Mouse (Mus musculus) midbrain, postnatal 0 days (tissue): ENCODE data around the gene Ctla2b. TPM values are rescaled to one million over a fixed set of nuclear protein-coding genes. Genes with fewer than 3 reads are reported as not detected.
A peak's percentile ranks its signal among the peaks of the same experiment; 100 is the strongest.
"Not testable (repeated sequence)": the region's sequence is repeated elsewhere in the genome, so short reads cannot be mapped to it uniquely, and the experiment has no call there.

Experiments
- ATAC-seq: fragments of 200-750 bp; cut with Nextera tagmentation; 2 replicates; pipeline ENCODE4 v1.8.0; 2017; ENCODE audit warnings: moderate number of reproducible peaks, mild to moderate bottlenecking, moderate TSS enrichment, moderate library complexity; ENCODE audit not compliant: low FRiP score
- DNase-seq: peaks from one replicate; pipeline ENCODE4 v3.0.0-alpha.2; 2015; ENCODE audit warnings: low spot score
- H3K27ac ChIP-seq: fragments of 300-500 bp; sonication (generic); 2 replicates; pipeline ENCODE4 v1.5.1; 2014; ENCODE audit warnings: low read depth, mild to moderate bottlenecking, low read length, mixed read lengths
- H3K27me3 ChIP-seq: fragments of 300-500 bp; sonication (generic); 2 replicates; pipeline ENCODE4 v1.6.1; 2014; ENCODE audit warnings: low read length, control low read depth, mixed read lengths; ENCODE audit not compliant: insufficient read depth
- H3K36me3 ChIP-seq: fragments of 300-500 bp; sonication (generic); 2 replicates; pipeline ENCODE4 v1.6.1; 2014; ENCODE audit warnings: low read length, control low read depth, mixed read lengths; ENCODE audit not compliant: insufficient read depth
- H3K4me1 ChIP-seq: fragments of 300-500 bp; sonication (generic); 2 replicates; pipeline ENCODE4 v1.6.1; 2014; ENCODE audit warnings: mild to moderate bottlenecking, control low read depth, antibody characterized with exemption, low read length, mixed read lengths; ENCODE audit not compliant: insufficient read depth
- H3K4me2 ChIP-seq: fragments of 300-500 bp; sonication (generic); 2 replicates; pipeline ENCODE4 v1.6.1; 2014; ENCODE audit warnings: low read depth, mild to moderate bottlenecking, low read length, mixed read lengths; ENCODE audit not compliant: poor library complexity, severe bottlenecking
- H3K4me3 ChIP-seq: fragments of 300-500 bp; sonication (generic); 2 replicates; pipeline ENCODE4 v1.5.1; 2014; ENCODE audit warnings: low read depth, mild to moderate bottlenecking, low read length, moderate library complexity
- H3K9ac ChIP-seq: fragments of 300-500 bp; sonication (generic); replicated peaks from 2 replicates; pipeline ENCODE4 v1.6.1; 2014; ENCODE audit warnings: mild to moderate bottlenecking, low read length, moderate library complexity, mixed read lengths; ENCODE audit not compliant: poor library complexity, severe bottlenecking
- H3K9me3 ChIP-seq: fragments of 300-500 bp; sonication (generic); 2 replicates; pipeline ENCODE4 v1.6.1; 2016; ENCODE audit warnings: low read length, control low read depth
- CTCF ChIP-seq: IDR thresholded peaks from 2 replicates; pipeline ENCODE4 v1.5.1; 2016; ENCODE audit warnings: antibody characterized with exemption, mild to moderate bottlenecking
- WGBS: fragments of 180-500 bp; shearing (Covaris S2); extraction: QIAGEN DNeasy Blood & Tissue Kit; methylation state at CpG from one replicate; pipeline ENCODE4 v1.1.7; 2014; 5-methylcytosine and 5-hydroxymethylcytosine counted together
- polyA plus RNA-seq: library from polyadenylated mRNA; unstranded; fragments of >200 nt; fragmentation: Nextera tagmentation; extraction: Ambion mirVana; gene quantifications from 2 replicates; pipeline ENCODE4 v1.2.1, GENCODE M21; 2015
- total RNA-seq: library from RNA; depleted of rRNA; stranded (reverse); fragments of >200 nt; gene quantifications from 2 replicates; pipeline ENCODE4 v1.2.3, GENCODE M21; 2014; rRNA removed

Ctla2b gene
- total RNA-seq (2.0 and 3.2 TPM in 2 replicates), polyA plus RNA-seq (0.54 and 1.9 TPM in 2 replicates)

DNA sequence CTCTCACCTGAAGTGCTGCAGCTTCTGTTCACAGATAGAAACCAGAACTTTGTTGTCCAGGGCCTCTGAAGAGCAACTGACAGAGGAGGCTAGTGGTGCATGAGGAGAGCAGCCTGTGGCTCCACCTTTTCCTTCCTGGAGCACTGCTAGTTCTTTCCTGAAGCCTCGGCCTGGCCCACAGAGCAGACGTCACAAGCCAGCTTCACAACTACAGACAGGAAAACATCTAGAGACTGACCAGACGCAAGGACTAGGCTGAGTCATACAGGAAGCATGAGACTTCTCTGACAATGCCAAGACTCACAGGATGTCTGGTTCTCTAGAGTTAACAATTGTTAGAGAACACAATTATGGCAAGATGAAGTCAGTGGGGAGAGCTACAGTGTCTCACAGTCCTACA, at the start of gene Ctla2b:
TSS of gene Ctla2b (minus strand) at position 120 of the 400 bp plus-strand sequence.
- no peak within 1 kb of the TSS for H3K27ac ChIP-seq
- peaks cover 4% of the 10 kb centered on the region; the same call in 1 of the 2 replicates for H3K9me3 ChIP-seq
- no peak within 1 kb of the TSS for H3K4me3 ChIP-seq
- H3K4me1 ChIP-seq, result no peaks in the 10 kb centered on the region
- no peak within 1 kb of the TSS for H3K4me2 ChIP-seq
- no peak for ATAC-seq
- 72% methylated on average over 3 of the region's 3 CpGs for WGBS
- no peak for TF ChIP-seq CTCF
- DNase-seq, result peak; percentile 2
- no peaks in the 10 kb centered on the region for H3K36me3 ChIP-seq
- no peak within 1 kb of the TSS for H3K9ac ChIP-seq
- no peaks in the 10 kb centered on the region for H3K27me3 ChIP-seq

DNA sequence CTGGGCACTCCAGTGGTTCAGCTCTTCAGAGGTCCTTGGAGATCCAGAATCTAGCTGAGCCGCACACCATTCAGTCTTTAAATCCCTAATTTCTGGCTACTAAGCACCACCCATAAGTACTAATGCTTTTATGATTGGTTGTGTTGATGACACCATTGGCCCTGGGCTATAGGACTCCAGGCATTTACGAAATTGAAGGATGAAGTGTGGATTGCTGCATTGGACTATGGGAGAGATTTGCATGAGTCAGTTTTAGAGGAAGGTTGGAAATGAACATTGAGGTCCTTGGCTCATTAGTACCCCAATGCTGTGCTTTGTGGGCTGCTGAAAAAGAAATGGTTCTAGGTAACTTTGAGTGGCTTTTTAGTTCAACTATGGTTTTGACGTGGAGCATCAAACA, 44.6 kb upstream of the Ctla2b start, which contains the start of gene Tpbpa:
TSS of gene Tpbpa (minus strand) at position 101 of the 400 bp plus-strand sequence.
- not testable (repeated sequence) for H3K9ac ChIP-seq, H3K4me1 ChIP-seq, H3K27me3 ChIP-seq, DNase-seq, H3K27ac ChIP-seq, ATAC-seq, H3K4me3 ChIP-seq, H3K4me2 ChIP-seq, H3K36me3 ChIP-seq
- peaks cover 27% of the 10 kb centered on the region for H3K9me3 ChIP-seq
- WGBS, result 72% methylated on average over 3 of the region's 3 CpGs

DNA sequence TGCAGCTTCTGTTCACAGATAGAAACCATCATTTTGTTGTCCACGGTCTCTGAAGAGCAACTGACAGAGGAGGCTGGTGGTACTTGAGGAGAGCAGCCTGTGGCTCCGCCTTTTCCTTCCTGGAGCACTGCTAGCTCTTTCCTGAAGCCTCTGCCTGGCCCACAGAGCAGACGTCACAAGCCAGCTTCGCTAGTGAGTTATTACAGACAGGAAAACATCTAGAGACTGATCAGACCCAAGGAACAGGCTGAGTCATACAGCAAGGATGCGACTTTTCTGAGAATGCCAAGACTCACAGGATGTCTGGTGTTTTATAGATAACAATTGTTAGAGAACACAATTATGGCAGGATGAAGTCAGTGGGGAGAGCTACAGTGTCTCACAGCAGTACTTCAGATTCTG, 39.3 kb upstream of the Ctla2b start, which contains the start of the genes Gm49391 and Ctla2a:
TSS of gene Gm49391 (minus strand) at position 72 of the 402 bp plus-strand sequence.
TSS of gene Ctla2a (minus strand) at position 126 of the 402 bp plus-strand sequence.
- H3K4me1 ChIP-seq, result no peaks in the 10 kb centered on the region
- WGBS, result 62% methylated on average over 5 of the region's 5 CpGs
- H3K9me3 ChIP-seq, result peaks cover 14% of the 10 kb centered on the region
- no peaks in the 10 kb centered on the region for H3K27me3 ChIP-seq
- no peak within 1 kb of the TSS for H3K27ac ChIP-seq
- no peaks in the 10 kb centered on the region for H3K36me3 ChIP-seq
- no peak within 1 kb of the TSS for H3K9ac ChIP-seq
- no peak for TF ChIP-seq CTCF
- H3K4me3 ChIP-seq, result no peak within 1 kb of the TSS
- no peak for ATAC-seq
- no peak within 1 kb of the TSS for H3K4me2 ChIP-seq
- DNase-seq, result no peak

DNA sequence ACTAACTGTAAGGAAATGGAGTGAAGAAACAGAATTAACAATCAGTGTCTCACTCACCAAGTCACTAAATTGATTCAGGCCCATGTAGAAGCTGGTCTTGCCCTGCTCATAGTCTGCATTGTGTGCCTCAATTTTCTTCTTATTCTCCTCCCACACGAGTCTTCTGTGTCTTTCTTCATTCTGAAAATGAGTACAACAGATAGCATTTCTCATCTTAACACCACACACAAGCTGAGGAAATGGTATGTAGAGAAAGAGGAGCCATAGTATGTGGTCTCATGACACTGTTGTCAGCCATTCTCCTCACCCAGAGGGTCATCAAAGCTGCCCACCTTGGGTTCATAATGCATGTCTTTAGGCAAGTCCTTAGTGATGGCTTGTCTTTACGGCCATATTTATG, 38.2 kb upstream of the Ctla2b start, which contains the start of gene Gm49393:
TSS of gene Gm49393 (minus strand) at position 101 of the 400 bp plus-strand sequence.
- not testable (repeated sequence) for H3K27ac ChIP-seq, DNase-seq, H3K4me2 ChIP-seq, H3K27me3 ChIP-seq, H3K9me3 ChIP-seq, H3K36me3 ChIP-seq, H3K9ac ChIP-seq, H3K4me1 ChIP-seq, H3K4me3 ChIP-seq, ATAC-seq
- WGBS, result 75% methylated on average over 2 of the region's 2 CpGs

DNA sequence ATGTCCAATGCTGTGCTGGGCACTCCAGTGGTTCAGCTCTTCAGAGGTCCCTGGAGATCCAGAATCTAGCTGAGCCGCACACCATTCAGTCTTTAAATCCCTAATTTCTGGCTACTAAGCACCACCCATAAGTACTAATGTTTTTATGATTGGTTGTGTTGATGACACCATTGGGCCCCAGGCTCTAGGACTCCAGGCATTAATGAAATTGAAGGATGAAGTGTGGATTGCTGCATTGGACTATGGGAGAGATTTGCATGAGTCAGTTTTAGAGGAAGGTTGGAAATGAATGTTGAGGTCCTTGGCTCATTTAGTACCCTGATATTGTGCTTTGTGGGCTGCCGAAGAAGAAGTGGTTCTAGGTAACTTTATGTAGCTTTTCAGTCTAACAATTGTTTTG, 7.5 kb upstream of the Ctla2b start, which contains the start of gene Tpbpb:
TSS of gene Tpbpb (minus strand) at position 101 of the 400 bp plus-strand sequence.
- ATAC-seq, H3K27ac ChIP-seq, H3K4me3 ChIP-seq, H3K9ac ChIP-seq, H3K4me1 ChIP-seq, H3K9me3 ChIP-seq, H3K4me2 ChIP-seq, DNase-seq, H3K36me3 ChIP-seq, H3K27me3 ChIP-seq: not testable (repeated sequence)
- 78% methylated on average over 2 of the region's 2 CpGs for WGBS

DNA sequence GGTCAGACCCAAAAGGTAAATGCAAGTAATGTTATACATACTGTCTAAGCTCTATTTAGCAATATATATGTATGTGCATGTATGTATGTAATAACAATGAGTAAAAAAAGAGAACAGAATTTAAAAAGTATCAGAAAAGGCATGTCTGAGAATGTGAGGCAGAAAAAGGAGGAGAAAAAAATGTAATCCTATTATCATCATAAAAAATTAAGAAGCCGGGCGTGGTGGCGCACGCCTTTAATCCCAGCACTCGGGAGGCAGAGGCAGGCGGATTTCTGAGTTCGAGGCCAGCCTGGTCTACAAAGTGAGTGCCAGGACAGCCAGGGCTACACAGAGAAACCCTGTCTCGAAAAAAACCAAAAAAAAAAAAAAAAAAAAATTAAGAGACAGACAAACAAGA, 453 bp downstream of the Ctla2b start, which contains the start of gene Gm49392:
TSS of gene Gm49392 (minus strand) at position 101 of the 400 bp plus-strand sequence.
- not testable (repeated sequence) for H3K9me3 ChIP-seq, H3K4me2 ChIP-seq, H3K27me3 ChIP-seq, H3K9ac ChIP-seq, H3K4me3 ChIP-seq, H3K36me3 ChIP-seq, H3K4me1 ChIP-seq, H3K27ac ChIP-seq, ATAC-seq, DNase-seq
- WGBS, result 82% methylated on average over 7 of the region's 8 CpGs
